Mouse (Mus musculus): ENCODE data around the gene Twist2. TPM values are rescaled to one million over a fixed set of nuclear protein-coding genes. Genes with fewer than 3 reads are reported as not detected.

The Twist2 gene
- polyA plus RNA-seq, 1 experiment from 2014 or later = 1.6 TPM

DNA sequence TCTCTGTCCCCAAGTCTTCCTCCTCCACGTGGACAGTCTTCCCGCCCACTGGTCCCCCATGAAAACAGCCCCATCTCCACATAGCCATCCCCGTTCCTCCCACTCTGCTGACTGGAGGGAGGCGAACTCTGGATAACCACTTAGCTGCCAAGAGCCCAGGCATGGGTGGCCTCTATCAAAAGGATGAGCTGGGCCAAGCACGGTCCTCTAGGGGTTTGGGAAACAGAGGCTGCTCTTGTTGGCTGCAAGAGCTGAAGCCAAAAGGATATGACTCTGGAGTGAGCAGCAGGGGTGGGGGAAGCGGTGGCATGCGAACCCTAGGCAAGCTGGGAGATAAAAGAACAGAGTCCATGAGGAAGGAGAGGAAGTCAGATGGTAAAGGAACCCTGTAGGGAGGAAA is 50.0 kb downstream of the Twist2 start:
- no peak overlapping the region for H3K4me3 ChIP-seq (replicated peaks; ENCODE audit: low read depth, low read length)
- DNase-seq (no peak), ATAC-seq (ENCODE audit: low FRiP score, low TSS enrichment) (no peak)
- no peaks in the 10 kb centered on the region; the same call in 1 of the 2 replicates for H3K9me3 ChIP-seq (ENCODE audit: control insufficient read depth, low read length)
- whole genome bisulfite sequencing = 86% methylated on average over 7 of the region's 7 CpGs
- no peaks in the 10 kb centered on the region for H3K36me3 ChIP-seq (ENCODE audit: control insufficient read depth, insufficient read depth, low read length)
- H3K4me1 ChIP-seq (ENCODE audit: control insufficient read depth, insufficient read depth, low read length) = no peaks in the 10 kb centered on the region
- H3K27ac ChIP-seq (replicated peaks; ENCODE audit: low read depth, low read length) = no peak overlapping the region
- no peaks in the 10 kb centered on the region for H3K27me3 ChIP-seq (ENCODE audit: control insufficient read depth, insufficient read depth, low read length)
- no peak overlapping the region for H3K9ac ChIP-seq (replicated peaks; ENCODE audit: low read length)
- H3K4me2 ChIP-seq (ENCODE audit: low read length) = no peak overlapping the region

DNA sequence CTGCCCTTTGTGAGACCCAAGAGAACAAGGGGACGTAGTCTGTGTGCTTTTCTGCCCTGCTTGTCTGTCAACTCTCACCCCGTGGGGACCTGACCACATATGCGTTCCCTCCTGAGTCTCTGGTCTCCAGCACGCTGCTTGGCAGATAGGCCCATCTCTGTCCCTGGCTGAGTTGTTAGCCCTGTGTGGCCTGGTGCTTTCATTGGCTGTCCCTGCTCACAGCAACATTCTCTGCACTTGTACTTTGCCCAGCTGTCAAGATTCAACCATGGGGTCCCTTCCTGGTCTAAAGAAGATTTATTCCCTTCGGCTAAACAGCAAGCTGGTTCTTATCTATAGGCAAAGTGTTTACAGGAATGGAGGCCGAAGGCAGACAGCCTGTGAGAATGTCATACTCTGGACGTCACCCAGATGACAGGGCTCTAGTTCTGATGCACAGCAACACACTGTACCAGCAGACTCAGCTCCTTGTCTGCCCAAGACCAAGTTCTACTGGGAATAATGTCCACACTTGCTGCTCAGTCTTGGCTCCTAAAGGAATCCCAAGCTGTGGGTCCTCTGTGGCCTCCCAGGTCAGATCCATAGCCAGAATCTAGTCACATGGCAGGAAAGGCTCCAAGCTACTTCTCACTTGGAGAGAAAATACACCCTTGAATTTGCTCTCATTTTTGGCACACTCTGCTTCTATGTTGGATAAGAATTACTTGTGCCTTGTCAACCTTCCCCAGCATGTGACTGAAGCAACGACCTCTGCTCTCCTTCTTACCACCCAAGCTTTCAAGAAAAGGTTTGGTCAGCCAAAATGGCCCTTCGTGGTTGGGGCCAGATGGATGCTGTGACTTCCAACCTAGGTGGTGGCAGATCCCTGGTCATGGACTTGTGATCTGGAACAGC is 55.8 kb downstream of the Twist2 start:
- Histone ChIP-seq H3K27ac (replicated peaks; ENCODE audit: low read depth, low read length) (no peak overlapping the region), H3K4me3 (replicated peaks; ENCODE audit: low read depth, low read length) (no peak overlapping the region), H3K4me1 (ENCODE audit: control insufficient read depth, insufficient read depth, low read length) (no peaks in the 10 kb centered on the region), H3K27me3 (ENCODE audit: control insufficient read depth, insufficient read depth, low read length) (no peaks in the 10 kb centered on the region), H3K36me3 (ENCODE audit: control insufficient read depth, insufficient read depth, low read length) (no peaks in the 10 kb centered on the region), H3K9ac (replicated peaks; ENCODE audit: low read length) (no peak overlapping the region), H3K4me2 (ENCODE audit: low read length) (no peak overlapping the region), H3K9me3 (ENCODE audit: control insufficient read depth, low read length) (no peaks in the 10 kb centered on the region; the same call in 1 of the 2 replicates)
- ATAC-seq (ENCODE audit: low FRiP score, low TSS enrichment) (no peak), DNase-seq (no peak)
- WGBS = 83% methylated on average over 9 of the region's 9 CpGs

DNA sequence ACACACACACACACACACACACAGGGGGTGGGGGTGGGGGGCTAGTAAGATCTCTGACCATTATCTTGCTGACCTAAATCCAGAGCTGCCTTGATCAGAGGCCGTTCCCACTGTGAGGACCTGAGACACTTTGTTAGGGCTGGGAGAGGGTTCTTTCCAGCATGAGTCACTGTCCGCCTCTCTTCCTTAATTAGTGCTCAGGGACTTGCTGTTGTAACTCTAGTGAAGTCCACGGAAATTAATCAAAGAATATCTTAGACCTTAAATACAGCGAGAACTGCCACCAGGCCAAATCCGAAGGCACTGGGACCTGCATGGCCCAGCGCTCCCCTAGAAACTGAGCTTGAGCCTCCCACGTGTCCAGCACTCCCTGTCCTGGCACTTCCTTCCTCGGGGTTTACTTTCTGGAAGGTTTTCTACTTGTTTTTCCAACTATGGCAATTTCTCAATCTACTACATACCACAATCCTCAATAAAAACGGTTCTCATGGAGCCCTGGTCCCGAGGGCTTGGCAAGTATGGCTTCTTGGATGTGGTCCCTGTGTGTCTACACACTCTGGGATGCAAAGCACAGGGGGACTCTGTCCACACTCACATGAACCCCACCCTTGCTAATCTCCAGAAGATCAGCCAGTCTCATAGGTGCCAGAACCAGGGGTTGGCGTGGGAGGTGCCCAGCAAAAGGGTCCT is 57.0 kb downstream of the Twist2 start:
- H3K4me1 ChIP-seq (ENCODE audit: control insufficient read depth, insufficient read depth, low read length) = no peaks in the 10 kb centered on the region
- no peaks in the 10 kb centered on the region for H3K9me3 ChIP-seq (ENCODE audit: control insufficient read depth, low read length)
- no peak overlapping the region for H3K4me3 ChIP-seq (replicated peaks; ENCODE audit: low read depth, low read length)
- WGBS = 81% methylated on average over 11 of the region's 11 CpGs
- no peaks in the 10 kb centered on the region for H3K36me3 ChIP-seq (ENCODE audit: control insufficient read depth, insufficient read depth, low read length)
- H3K27ac ChIP-seq (replicated peaks; ENCODE audit: low read depth, low read length) = no peak overlapping the region
- no peak for ATAC-seq (ENCODE audit: low FRiP score, low TSS enrichment)
- no peak overlapping the region for H3K4me2 ChIP-seq (ENCODE audit: low read length)
- no peak for DNase-seq
- H3K27me3 ChIP-seq (ENCODE audit: control insufficient read depth, insufficient read depth, low read length) = no peaks in the 10 kb centered on the region
- H3K9ac ChIP-seq (replicated peaks; ENCODE audit: low read length) = no peak overlapping the region

DNA sequence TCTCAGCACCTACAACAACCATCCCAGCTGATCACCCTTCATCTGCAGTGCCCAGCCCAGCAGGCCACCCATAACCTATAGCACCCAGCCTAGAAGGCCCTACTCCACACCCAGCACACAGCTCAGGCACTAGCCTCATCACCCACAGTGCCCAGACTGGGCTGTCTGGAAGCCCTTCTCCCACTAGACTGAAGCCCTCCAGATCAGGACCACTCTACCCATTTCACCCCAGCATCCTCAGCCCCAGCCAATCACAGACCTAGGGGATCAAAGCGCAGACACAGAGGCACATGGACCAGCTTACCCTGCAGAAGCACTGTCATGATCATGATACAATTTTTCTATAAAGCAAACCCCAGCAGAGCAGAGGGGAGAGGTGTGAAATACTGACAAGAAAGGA is 57.6 kb downstream of the Twist2 start:
- DNase-seq = no peak
- Histone ChIP-seq H3K4me3 (replicated peaks; ENCODE audit: low read depth, low read length) (no peak overlapping the region), H3K27me3 (ENCODE audit: control insufficient read depth, insufficient read depth, low read length) (no peaks in the 10 kb centered on the region), H3K9me3 (ENCODE audit: control insufficient read depth, low read length) (no peaks in the 10 kb centered on the region), H3K4me1 (ENCODE audit: control insufficient read depth, insufficient read depth, low read length) (no peaks in the 10 kb centered on the region), H3K36me3 (ENCODE audit: control insufficient read depth, insufficient read depth, low read length) (no peaks in the 10 kb centered on the region), H3K9ac (replicated peaks; ENCODE audit: low read length) (no peak overlapping the region), H3K27ac (replicated peaks; ENCODE audit: low read depth, low read length) (no peak overlapping the region), H3K4me2 (ENCODE audit: low read length) (no peak overlapping the region)
- no peak for ATAC-seq (ENCODE audit: low FRiP score, low TSS enrichment)
- 95% methylated on average over 1 of the region's 1 CpGs for WGBS

DNA sequence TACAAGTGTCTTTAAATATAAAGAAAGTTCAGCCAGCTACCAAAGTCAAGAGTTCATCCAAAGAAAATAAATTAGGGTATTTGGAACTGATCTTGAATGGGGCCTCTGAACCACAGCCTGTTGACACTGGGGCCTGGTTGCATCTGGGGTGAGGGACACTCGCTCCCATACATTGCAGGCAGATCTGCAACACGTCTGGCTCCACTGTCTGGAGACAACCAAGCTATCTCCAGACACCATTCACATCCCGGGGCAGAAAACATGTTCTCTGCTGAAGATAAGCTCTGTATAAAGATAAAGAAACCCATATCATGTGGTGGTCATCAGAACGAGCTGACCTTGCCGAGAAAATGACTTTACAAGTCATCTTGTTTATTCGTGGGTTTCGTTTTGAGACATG is 60.2 kb downstream of the Twist2 start:
- Histone ChIP-seq H3K9ac (replicated peaks; ENCODE audit: low read length) (no peak overlapping the region), H3K27ac (replicated peaks; ENCODE audit: low read depth, low read length) (no peak overlapping the region), H3K4me3 (replicated peaks; ENCODE audit: low read depth, low read length) (no peak overlapping the region), H3K27me3 (ENCODE audit: control insufficient read depth, insufficient read depth, low read length) (no peaks in the 10 kb centered on the region), H3K4me2 (ENCODE audit: low read length) (no peak overlapping the region), H3K4me1 (ENCODE audit: control insufficient read depth, insufficient read depth, low read length) (no peaks in the 10 kb centered on the region), H3K36me3 (ENCODE audit: control insufficient read depth, insufficient read depth, low read length) (no peaks in the 10 kb centered on the region), H3K9me3 (ENCODE audit: control insufficient read depth, low read length) (no peaks in the 10 kb centered on the region)
- no peak for ATAC-seq (ENCODE audit: low FRiP score, low TSS enrichment)
- 87% methylated on average over 7 of the region's 7 CpGs for WGBS
- no peak for DNase-seq

DNA sequence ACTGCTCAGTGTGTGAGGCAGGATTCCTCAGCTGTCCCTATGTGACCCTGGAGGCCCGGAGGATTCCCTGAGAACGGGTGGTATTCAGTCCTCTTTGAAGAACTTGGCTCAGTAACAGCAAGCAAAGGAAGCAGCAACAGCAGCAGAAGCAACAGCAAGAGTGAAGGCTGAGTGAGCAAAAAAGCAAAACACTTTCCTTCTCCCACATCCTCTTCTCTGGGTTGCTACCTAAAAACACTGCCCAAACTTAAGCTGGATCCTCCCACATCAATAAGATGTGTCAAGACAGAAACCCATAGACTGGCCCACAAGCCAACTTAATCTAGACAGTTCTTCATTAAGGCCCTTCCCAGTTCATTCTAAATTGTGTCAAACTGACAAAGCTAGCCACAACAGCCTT is 64.7 kb downstream of the Twist2 start:
- H3K4me1 ChIP-seq (ENCODE audit: control insufficient read depth, insufficient read depth, low read length) = no peaks in the 10 kb centered on the region
- 85% methylated on average over 2 of the region's 2 CpGs for WGBS
- H3K9ac ChIP-seq (replicated peaks; ENCODE audit: low read length) = no peak overlapping the region
- H3K36me3 ChIP-seq (ENCODE audit: control insufficient read depth, insufficient read depth, low read length) = no peaks in the 10 kb centered on the region
- no peak overlapping the region for H3K4me2 ChIP-seq (ENCODE audit: low read length)
- no peaks in the 10 kb centered on the region for H3K9me3 ChIP-seq (ENCODE audit: control insufficient read depth, low read length)
- H3K4me3 ChIP-seq (replicated peaks; ENCODE audit: low read depth, low read length) = no peak overlapping the region
- H3K27me3 ChIP-seq (ENCODE audit: control insufficient read depth, insufficient read depth, low read length) = no peaks in the 10 kb centered on the region
- no peak overlapping the region for H3K27ac ChIP-seq (replicated peaks; ENCODE audit: low read depth, low read length)
- ATAC-seq (ENCODE audit: low FRiP score, low TSS enrichment) (no peak), DNase-seq (no peak)

DNA sequence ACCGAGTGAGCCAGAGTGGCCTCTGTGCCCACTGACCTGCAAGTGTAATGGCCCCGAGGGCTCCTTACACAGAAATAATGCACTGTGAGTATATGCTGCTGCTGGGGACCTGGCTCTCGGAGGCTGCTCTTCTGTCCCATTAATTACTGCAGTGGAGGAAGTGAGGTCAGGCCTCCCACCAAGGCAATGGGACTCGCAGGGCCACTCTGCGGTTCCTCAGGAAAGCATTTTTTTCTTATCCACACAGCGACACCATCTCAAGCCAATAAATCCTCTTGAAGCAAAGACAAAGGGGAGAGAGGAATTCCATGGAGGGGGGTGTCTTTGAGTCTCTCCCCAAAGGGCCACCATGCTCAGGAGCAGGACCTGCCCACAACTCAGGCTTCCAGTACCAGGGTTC is 69.8 kb downstream of the Twist2 start:
- 70% methylated on average over 6 of the region's 6 CpGs for WGBS
- no peak overlapping the region for H3K9ac ChIP-seq (replicated peaks; ENCODE audit: low read length)
- no peak overlapping the region for H3K4me2 ChIP-seq (ENCODE audit: low read length)
- H3K4me3 ChIP-seq (replicated peaks; ENCODE audit: low read depth, low read length) = no peak overlapping the region
- H3K36me3 ChIP-seq (ENCODE audit: control insufficient read depth, insufficient read depth, low read length) = no peaks in the 10 kb centered on the region
- H3K9me3 ChIP-seq (ENCODE audit: control insufficient read depth, low read length) = no peaks in the 10 kb centered on the region
- no peaks in the 10 kb centered on the region for H3K27me3 ChIP-seq (ENCODE audit: control insufficient read depth, insufficient read depth, low read length)
- ATAC-seq (ENCODE audit: low FRiP score, low TSS enrichment) = no peak
- no peaks in the 10 kb centered on the region for H3K4me1 ChIP-seq (ENCODE audit: control insufficient read depth, insufficient read depth, low read length)
- H3K27ac ChIP-seq (replicated peaks; ENCODE audit: low read depth, low read length) = no peak overlapping the region
- no peak for DNase-seq

DNA sequence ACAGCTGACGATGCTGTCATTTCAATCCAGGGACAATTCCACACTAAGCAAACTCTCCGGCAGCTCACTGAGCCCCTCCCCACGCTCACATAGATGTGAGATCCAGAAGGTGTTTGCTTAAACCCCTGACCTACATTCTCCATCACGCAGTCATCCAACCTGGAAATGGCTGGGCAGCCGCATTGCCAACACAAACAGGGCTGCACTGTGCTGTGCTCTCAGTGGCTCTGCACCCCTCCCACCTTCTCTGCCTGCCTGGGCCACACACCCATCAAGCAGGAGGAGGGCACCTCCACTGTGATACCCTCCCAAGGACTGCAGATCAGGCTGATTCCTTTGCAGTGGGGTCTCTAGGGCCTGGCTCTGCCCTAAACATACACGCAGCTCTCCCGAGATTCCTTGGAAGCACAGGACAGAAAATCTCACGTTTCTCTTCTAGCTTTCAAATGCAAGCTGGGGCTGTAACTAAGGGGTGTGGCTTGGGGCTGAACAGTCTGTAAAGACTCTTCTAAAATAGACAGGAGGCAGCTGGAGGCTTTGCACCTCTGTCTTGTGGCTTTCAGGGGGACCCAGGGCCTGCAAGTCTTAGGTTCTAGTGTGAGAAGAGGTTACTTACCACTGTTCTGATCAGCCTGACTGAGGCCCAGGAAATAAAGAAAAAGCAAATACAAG is 71.3 kb downstream of the Twist2 start:
- 59% methylated on average over 8 of the region's 8 CpGs for WGBS
- Histone ChIP-seq H3K4me1 (ENCODE audit: control insufficient read depth, insufficient read depth, low read length) (no peaks in the 10 kb centered on the region), H3K4me2 (ENCODE audit: low read length) (no peak overlapping the region), H3K9me3 (ENCODE audit: control insufficient read depth, low read length) (no peaks in the 10 kb centered on the region), H3K36me3 (ENCODE audit: control insufficient read depth, insufficient read depth, low read length) (no peaks in the 10 kb centered on the region), H3K27ac (replicated peaks; ENCODE audit: low read depth, low read length) (no peak overlapping the region), H3K27me3 (ENCODE audit: control insufficient read depth, insufficient read depth, low read length) (no peaks in the 10 kb centered on the region), H3K9ac (replicated peaks; ENCODE audit: low read length) (no peak overlapping the region), H3K4me3 (replicated peaks; ENCODE audit: low read depth, low read length) (no peak overlapping the region)
- DNase-seq (no peak), ATAC-seq (ENCODE audit: low FRiP score, low TSS enrichment) (no peak)

Data from midbrain, embryonic 14.5 days (tissue).